Mouse (Mus musculus) thymus, adult 2 months (tissue): ENCODE results near the gene Ssr1. TPM values are rescaled to one million over a fixed set of nuclear protein-coding genes. Genes with fewer than 3 reads are reported as not detected.

Source experiments
- DNase-seq: peaks from one replicate; pipeline ENCODE4 v3.0.0; 2021
- H3K27ac ChIP-seq: fragments of 200-500 bp; 2 replicates; pipeline ENCODE4 v1.5.1; 2012; ENCODE audit warnings: low read length, control low read depth; ENCODE audit not compliant: control insufficient read depth, insufficient read depth
- H3K27me3 ChIP-seq: fragments of 200-500 bp; 2 replicates; pipeline ENCODE4 v1.6.1; 2012; ENCODE audit warnings: mild to moderate bottlenecking, low read length, moderate library complexity, mixed read lengths; ENCODE audit not compliant: control insufficient read depth, insufficient read depth
- H3K36me3 ChIP-seq: fragments of 200-500 bp; 2 replicates; pipeline ENCODE4 v1.6.1; 2012; ENCODE audit warnings: mild to moderate bottlenecking, low read length, moderate library complexity; ENCODE audit not compliant: control insufficient read depth, insufficient read depth
- H3K4me1 ChIP-seq: fragments of 200-500 bp; replicated peaks from 2 replicates; pipeline ENCODE4 v1.6.1; 2012; ENCODE audit warnings: low read length; ENCODE audit not compliant: control insufficient read depth, insufficient read depth
- H3K4me3 ChIP-seq: fragments of 200-500 bp; 2 replicates; pipeline ENCODE4 v1.5.1; 2012; ENCODE audit warnings: mild to moderate bottlenecking, low read length, control low read depth, moderate library complexity; ENCODE audit not compliant: control insufficient read depth, insufficient read depth
- CTCF ChIP-seq: fragments of 200-500 bp; IDR thresholded peaks from 2 replicates; pipeline ENCODE4 v1.5.1; 2012; ENCODE audit warnings: mild to moderate bottlenecking, control low read depth, low read length, moderate library complexity, borderline replicate concordance; ENCODE audit not compliant: control insufficient read depth, poor library complexity, insufficient read depth; ENCODE audit errors: extremely low read depth
- POLR2A ChIP-seq: fragments of 200-500 bp; IDR thresholded peaks from 2 replicates; pipeline ENCODE4 v1.6.1; 2012; ENCODE audit warnings: mild to moderate bottlenecking, low read length, control low read depth, moderate library complexity; ENCODE audit not compliant: control insufficient read depth, poor library complexity, insufficient read depth; ENCODE audit errors: extremely low read depth
- WGBS: fragments of 180-500 bp; shearing (Covaris S2); methylation state at CpG from one replicate; pipeline ENCODE4 v1.1.7; 2018; 5-methylcytosine and 5-hydroxymethylcytosine counted together
- polyA plus RNA-seq: library from polyadenylated mRNA; depleted of rRNA; stranded (reverse); fragments of >200 nt; gene quantifications from 2 replicates; pipeline ENCODE4 v1.2.3, GENCODE M21; 2012; rRNA removed

The Ssr1 gene
- polyA plus RNA-seq, 1 experiment: 7.2 TPM

DNA sequence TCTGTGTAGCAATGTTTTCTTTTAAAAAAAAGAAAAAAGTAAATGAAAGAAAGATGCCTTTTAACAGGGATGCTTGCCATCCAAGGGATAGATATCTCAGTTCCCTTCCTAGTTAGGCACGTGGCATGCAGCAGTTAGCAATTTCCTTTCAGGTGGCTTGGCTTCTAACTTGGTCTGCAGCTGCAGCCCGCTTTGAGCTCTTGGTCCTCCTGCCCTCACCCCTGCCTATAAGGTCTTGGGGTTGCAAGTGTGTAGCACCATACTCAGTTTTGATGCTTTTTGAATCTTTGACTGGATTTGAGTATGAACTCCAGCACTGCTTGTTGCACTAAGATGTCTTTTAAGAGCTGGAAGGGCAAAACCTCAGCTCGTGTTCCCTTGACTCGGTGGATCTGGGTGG, 70.9 kb downstream of the Ssr1 start:
- Histone ChIP-seq H3K27me3 (no peaks in the 10 kb centered on the region), H3K4me1 (peaks cover 41% of the 10 kb centered on the region), H3K27ac (peak overlapping the region; percentile 92), H3K36me3 (peaks cover 23% of the 10 kb centered on the region), H3K4me3 (no peak overlapping the region)
- 21% methylated on average over 4 of the region's 4 CpGs for WGBS
- DNase-seq: peak; percentile 57
- TF ChIP-seq POLR2A: no peak
- no peak for TF ChIP-seq CTCF

DNA sequence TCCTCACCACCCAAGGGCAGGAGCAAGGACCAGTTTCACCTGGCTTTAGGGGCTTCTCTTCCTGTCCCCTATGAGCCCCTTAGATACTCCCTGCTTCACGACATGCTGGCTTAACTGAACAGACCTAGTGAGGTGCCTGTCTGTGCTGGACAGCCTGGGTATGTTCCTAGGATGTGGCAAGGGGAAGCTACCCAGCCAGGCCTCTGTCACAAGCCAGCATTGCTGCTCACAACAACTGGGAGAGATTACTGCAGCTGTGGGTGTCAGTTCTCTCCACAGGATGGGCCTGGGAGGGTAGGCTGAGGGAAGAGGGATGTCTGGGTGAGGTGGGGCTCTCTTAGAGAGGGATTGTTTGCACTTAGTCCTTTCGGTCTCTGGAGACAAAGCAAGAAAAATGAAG, 73.3 kb downstream of the Ssr1 start:
- no peak overlapping the region for H3K4me3 ChIP-seq
- peaks cover 38% of the 10 kb centered on the region for H3K4me1 ChIP-seq
- H3K36me3 ChIP-seq: peaks cover 38% of the 10 kb centered on the region
- WGBS: 88% methylated on average over 2 of the region's 2 CpGs
- no peaks in the 10 kb centered on the region for H3K27me3 ChIP-seq
- no peak overlapping the region for H3K27ac ChIP-seq
- no peak for DNase-seq
- no peak for TF ChIP-seq CTCF
- no peak for TF ChIP-seq POLR2A

DNA sequence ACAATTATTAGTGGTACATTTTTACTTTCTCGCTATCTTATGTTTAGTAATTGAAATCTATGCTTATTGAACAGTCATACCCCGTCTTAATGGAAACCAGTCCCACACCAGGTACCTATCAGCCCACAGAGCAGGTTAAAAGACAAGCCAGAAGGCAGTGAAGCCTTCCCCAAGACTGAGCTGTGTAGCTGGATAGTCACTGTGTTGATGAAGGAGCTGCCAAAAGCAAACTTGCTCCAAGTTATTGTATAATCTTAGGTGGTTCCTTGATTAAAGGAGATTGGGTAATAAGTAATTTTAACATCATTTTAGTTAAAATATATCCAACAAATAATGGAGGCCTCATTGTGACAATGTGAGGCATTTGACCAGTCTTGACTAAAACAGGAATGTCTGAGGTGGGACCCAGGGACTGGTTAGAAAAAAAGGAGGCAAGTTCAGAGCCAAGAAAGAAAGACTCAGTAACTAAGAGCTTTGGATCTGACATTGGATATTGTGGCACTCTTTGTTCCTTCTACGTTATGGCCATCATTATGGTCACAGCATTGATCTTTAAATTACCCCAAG, 74.2 kb downstream of the Ssr1 start:
- 98% methylated on average over 3 of the region's 3 CpGs for WGBS
- Histone ChIP-seq H3K27ac (no peak overlapping the region), H3K4me1 (peaks cover 32% of the 10 kb centered on the region), H3K36me3 (peaks cover 40% of the 10 kb centered on the region), H3K27me3 (no peaks in the 10 kb centered on the region), H3K4me3 (no peak overlapping the region)
- TF ChIP-seq CTCF (no peak), POLR2A (no peak)
- no peak for DNase-seq

DNA sequence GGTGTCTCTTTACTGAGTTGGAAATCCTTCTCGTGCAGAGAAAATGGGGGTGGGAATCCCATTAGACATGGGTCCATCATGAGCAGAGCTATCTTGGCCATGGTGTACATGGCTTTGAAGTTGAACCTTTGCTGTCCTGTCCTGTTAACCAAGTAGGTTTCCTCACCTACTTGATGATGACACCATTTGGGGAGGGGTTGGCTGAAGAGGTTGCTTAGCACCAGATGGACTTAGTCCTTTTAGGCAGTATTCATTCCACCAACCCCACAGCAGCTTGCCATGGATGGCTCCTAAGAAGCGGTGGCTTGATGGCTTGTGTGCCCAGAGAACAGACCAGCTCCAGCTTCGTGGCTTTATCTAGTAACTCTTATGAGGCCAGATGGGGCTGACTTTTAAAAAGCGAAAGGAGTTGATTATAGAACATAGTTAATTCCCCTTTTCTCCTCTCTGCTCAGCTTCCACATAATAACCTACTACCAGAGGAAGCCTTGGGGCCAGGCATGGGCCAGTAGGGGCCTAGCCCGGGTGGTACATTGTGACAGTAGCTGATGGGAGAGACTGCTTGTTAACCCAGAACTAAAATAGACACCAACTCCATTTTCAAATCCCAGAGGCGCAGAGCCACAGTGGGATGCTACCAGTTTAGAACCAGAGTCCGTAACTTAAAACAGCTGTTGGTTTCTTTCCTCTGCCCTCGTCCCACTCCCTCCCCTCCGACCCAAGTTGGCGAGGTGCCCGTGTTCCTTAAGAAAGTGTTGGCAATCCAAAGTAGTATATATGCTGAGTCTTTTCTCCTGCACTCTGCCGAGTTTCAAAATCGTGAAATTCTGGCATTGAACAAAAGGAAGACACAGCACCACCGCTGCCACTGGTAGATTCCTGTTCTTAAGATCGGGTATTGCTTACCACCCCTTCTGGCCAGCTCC, 75.4 kb downstream of the Ssr1 start:
- Histone ChIP-seq H3K27me3 (no peaks in the 10 kb centered on the region), H3K4me3 (no peak overlapping the region), H3K36me3 (peaks cover 40% of the 10 kb centered on the region), H3K27ac (no peak overlapping the region), H3K4me1 (peaks cover 21% of the 10 kb centered on the region)
- no peak for TF ChIP-seq CTCF
- no peak for TF ChIP-seq POLR2A
- no peak for DNase-seq
- WGBS: 94% methylated on average over 15 of the region's 15 CpGs

Other genes starting within 250 kb of the Ssr1 start
- gene Rreb1, start 215.8 kb downstream of the Ssr1 start, polyA plus RNA-seq: 37.5 and 46.9 TPM in 2 replicates
- 42.0 and 42.3 TPM in 2 replicates for gene Riok1, start 42.8 kb upstream of the Ssr1 start, polyA plus RNA-seq
- gene Cage1, start 42.9 kb upstream of the Ssr1 start, polyA plus RNA-seq: 0.08 and 0.16 TPM in 2 replicates
- 10.2 and 10.6 TPM in 2 replicates for gene Dsp, start 157.1 kb upstream of the Ssr1 start, polyA plus RNA-seq
- gene Snrnp48, start 210.7 kb upstream of the Ssr1 start, polyA plus RNA-seq: 65.1 and 69.5 TPM in 2 replicates